Mouse (Mus musculus): Measurements from ENCODE around the gene Sult6b2. TPM values are rescaled to one million over a fixed set of nuclear protein-coding genes. Genes with fewer than 3 reads are reported as not detected.
A peak's percentile ranks its signal among the peaks of the same experiment; 100 is the strongest.

The Sult6b2 gene
- polyA plus RNA-seq, 1 experiment from 2014 or later = not detected

- WGBS = 90% methylated on average over 6 of the region's 6 CpGs
- 0 out of 2 replicates have a peak, but pooled peaks cover 2% of the 10 kb centered on the region for H3K4me1 ChIP-seq (ENCODE audit: control insufficient read depth, insufficient read depth, low read length)
- no peaks in the 10 kb centered on the region for H3K36me3 ChIP-seq (ENCODE audit: control insufficient read depth, insufficient read depth, low read length)
- no peaks in the 10 kb centered on the region for H3K27me3 ChIP-seq (ENCODE audit: control insufficient read depth, insufficient read depth, low read length)
- DNase-seq (ENCODE audit: low spot score) (no peak), ATAC-seq (ENCODE audit: insufficient number of reproducible peaks, low FRiP score, low TSS enrichment, low read depth) (no peak)
- H3K9me3 ChIP-seq (ENCODE audit: control insufficient read depth, low read length) = no peaks in the 10 kb centered on the region
- no peak overlapping the region for H3K9ac ChIP-seq (ENCODE audit: low read length)
- H3K4me3 ChIP-seq (ENCODE audit: low read depth, low read length) = no peak overlapping the region
- no peak overlapping the region for H3K4me2 ChIP-seq (ENCODE audit: low read depth, severe bottlenecking)
- no peak overlapping the region for H3K27ac ChIP-seq (replicated peaks; ENCODE audit: low read depth, low read length)
These were observed 45.7 kb downstream of the Sult6b2 start for GRCm38 (mm10) chr6:142758562-142758961.

GRCm38 (mm10) chr6:142757976-142758375 lies 46.3 kb downstream of the Sult6b2 start:
- Histone ChIP-seq H3K9ac (ENCODE audit: low read length) (no peak overlapping the region), H3K36me3 (ENCODE audit: control insufficient read depth, insufficient read depth, low read length) (no peaks in the 10 kb centered on the region), H3K9me3 (ENCODE audit: control insufficient read depth, low read length) (no peaks in the 10 kb centered on the region), H3K4me1 (ENCODE audit: control insufficient read depth, insufficient read depth, low read length) (0 out of 2 replicates have a peak, but pooled peaks cover 2% of the 10 kb centered on the region), H3K4me3 (ENCODE audit: low read depth, low read length) (no peak overlapping the region), H3K27me3 (ENCODE audit: control insufficient read depth, insufficient read depth, low read length) (no peaks in the 10 kb centered on the region), H3K27ac (replicated peaks; ENCODE audit: low read depth, low read length) (no peak overlapping the region), H3K4me2 (ENCODE audit: low read depth, severe bottlenecking) (no peak overlapping the region)
- DNase-seq (ENCODE audit: low spot score) = no peak
- no peak for ATAC-seq (ENCODE audit: insufficient number of reproducible peaks, low FRiP score, low TSS enrichment, low read depth)
- 95% methylated on average over 6 of the region's 6 CpGs for WGBS

GRCm38 (mm10) chr6:142757334-142757965 lies 46.9 kb downstream of the Sult6b2 start:
- 0 out of 2 replicates have a peak, but pooled peaks cover 2% of the 10 kb centered on the region for H3K4me1 ChIP-seq (ENCODE audit: control insufficient read depth, insufficient read depth, low read length)
- WGBS = 55% methylated on average over 10 of the region's 10 CpGs
- H3K36me3 ChIP-seq (ENCODE audit: control insufficient read depth, insufficient read depth, low read length) = no peaks in the 10 kb centered on the region
- ATAC-seq (ENCODE audit: insufficient number of reproducible peaks, low FRiP score, low TSS enrichment, low read depth) = no peak
- no peaks in the 10 kb centered on the region for H3K9me3 ChIP-seq (ENCODE audit: control insufficient read depth, low read length)
- H3K4me2 ChIP-seq (ENCODE audit: low read depth, severe bottlenecking) = peak overlapping the region; percentile 69
- no peak for DNase-seq (ENCODE audit: low spot score)
- H3K9ac ChIP-seq (ENCODE audit: low read length) = peak overlapping the region; percentile 82
- H3K27ac ChIP-seq (replicated peaks; ENCODE audit: low read depth, low read length) = no peak overlapping the region
- H3K4me3 ChIP-seq (ENCODE audit: low read depth, low read length) = peak overlapping the region; percentile 91
- no peaks in the 10 kb centered on the region for H3K27me3 ChIP-seq (ENCODE audit: control insufficient read depth, insufficient read depth, low read length)

GRCm38 (mm10) chr6:142756507-142757333 lies 47.6 kb downstream of the Sult6b2 start, which contains the start of gene Cmas:
Gene Cmas (plus strand): TSS chr6:142756686.
- Histone ChIP-seq H3K9ac (ENCODE audit: low read length) (peak within 1 kb of the TSS; percentile 82), H3K27ac (replicated peaks; ENCODE audit: low read depth, low read length) (0 out of 2 replicates have a peak within 1 kb of the TSS, but pooled peaks have one; percentile 59), H3K4me2 (ENCODE audit: low read depth, severe bottlenecking) (peak within 1 kb of the TSS; percentile 69), H3K4me3 (ENCODE audit: low read depth, low read length) (peak within 1 kb of the TSS; percentile 91), H3K9me3 (ENCODE audit: control insufficient read depth, low read length) (no peaks in the 10 kb centered on the region), H3K36me3 (ENCODE audit: control insufficient read depth, insufficient read depth, low read length) (no peaks in the 10 kb centered on the region), H3K27me3 (ENCODE audit: control insufficient read depth, insufficient read depth, low read length) (no peaks in the 10 kb centered on the region), H3K4me1 (ENCODE audit: control insufficient read depth, insufficient read depth, low read length) (0 out of 2 replicates have a peak, but pooled peaks cover 2% of the 10 kb centered on the region)
- under 1% methylated on average over 68 of the region's 68 CpGs for WGBS
- ATAC-seq (ENCODE audit: insufficient number of reproducible peaks, low FRiP score, low TSS enrichment, low read depth) (peak; percentile 96), DNase-seq (ENCODE audit: low spot score) (peak; percentile 92)

- WGBS = 38% methylated on average over 14 of the region's 14 CpGs
- ATAC-seq (ENCODE audit: insufficient number of reproducible peaks, low FRiP score, low TSS enrichment, low read depth) (no peak), DNase-seq (ENCODE audit: low spot score) (no peak)
These were observed 51.7 kb downstream of the Sult6b2 start for GRCm38 (mm10) chr6:142752331-142753246.

GRCm38 (mm10) chr6:142751365-142751764 lies 52.9 kb downstream of the Sult6b2 start:
- H3K36me3 ChIP-seq (ENCODE audit: control insufficient read depth, insufficient read depth, low read length) = no peaks in the 10 kb centered on the region
- H3K9ac ChIP-seq (ENCODE audit: low read length) = no peak overlapping the region
- no peaks in the 10 kb centered on the region for H3K27me3 ChIP-seq (ENCODE audit: control insufficient read depth, insufficient read depth, low read length)
- H3K4me3 ChIP-seq (ENCODE audit: low read depth, low read length) = no peak overlapping the region
- H3K27ac ChIP-seq (replicated peaks; ENCODE audit: low read depth, low read length) = no peak overlapping the region
- no peaks in the 10 kb centered on the region for H3K9me3 ChIP-seq (ENCODE audit: control insufficient read depth, low read length)
- no peaks in the 10 kb centered on the region for H3K4me1 ChIP-seq (ENCODE audit: control insufficient read depth, insufficient read depth, low read length)
- ATAC-seq (ENCODE audit: insufficient number of reproducible peaks, low FRiP score, low TSS enrichment, low read depth) (no peak), DNase-seq (ENCODE audit: low spot score) (no peak)
- WGBS = 48% methylated on average over 9 of the region's 9 CpGs
- H3K4me2 ChIP-seq (ENCODE audit: low read depth, severe bottlenecking) = no peak overlapping the region

More at GRCm38 (mm10) chr6:142752331-142753246, 51.7 kb downstream of the Sult6b2 start:
- Histone ChIP-seq H3K27me3 (ENCODE audit: control insufficient read depth, insufficient read depth, low read length) (no peaks in the 10 kb centered on the region), H3K36me3 (ENCODE audit: control insufficient read depth, insufficient read depth, low read length) (no peaks in the 10 kb centered on the region), H3K9ac (ENCODE audit: low read length) (no peak overlapping the region), H3K4me2 (ENCODE audit: low read depth, severe bottlenecking) (no peak overlapping the region), H3K4me3 (ENCODE audit: low read depth, low read length) (no peak overlapping the region), H3K4me1 (ENCODE audit: control insufficient read depth, insufficient read depth, low read length) (0 out of 2 replicates have a peak, but pooled peaks cover 2% of the 10 kb centered on the region), H3K27ac (replicated peaks; ENCODE audit: low read depth, low read length) (no peak overlapping the region), H3K9me3 (ENCODE audit: control insufficient read depth, low read length) (no peaks in the 10 kb centered on the region)

GRCm38 (mm10) chr6:142748057-142748708 lies 56.1 kb downstream of the Sult6b2 start:
- H3K4me1 ChIP-seq (ENCODE audit: control insufficient read depth, insufficient read depth, low read length) = no peaks in the 10 kb centered on the region
- DNase-seq (ENCODE audit: low spot score) = no peak
- WGBS = 83% methylated on average over 8 of the region's 8 CpGs
- H3K36me3 ChIP-seq (ENCODE audit: control insufficient read depth, insufficient read depth, low read length) = no peaks in the 10 kb centered on the region
- no peak overlapping the region for H3K9ac ChIP-seq (ENCODE audit: low read length)
- no peaks in the 10 kb centered on the region for H3K27me3 ChIP-seq (ENCODE audit: control insufficient read depth, insufficient read depth, low read length)
- no peak overlapping the region for H3K4me3 ChIP-seq (ENCODE audit: low read depth, low read length)
- ATAC-seq (ENCODE audit: insufficient number of reproducible peaks, low FRiP score, low TSS enrichment, low read depth) = no peak
- no peak overlapping the region for H3K27ac ChIP-seq (replicated peaks; ENCODE audit: low read depth, low read length)
- no peak overlapping the region for H3K4me2 ChIP-seq (ENCODE audit: low read depth, severe bottlenecking)
- H3K9me3 ChIP-seq (ENCODE audit: control insufficient read depth, low read length) = no peaks in the 10 kb centered on the region
